Mouse (Mus musculus): ENCODE results near the gene Psmc1.
A peak's percentile ranks its signal among the peaks of the same experiment; 100 is the strongest.

Psmc1 gene

GRCm38 (mm10) chr12:100124913-100125798 lies 15.2 kb downstream of the Psmc1 start:
- DNase-seq (ENCODE audit: low read depth, low spot score), result peak; percentile 34

- no peak for DNase-seq (ENCODE audit: low read depth, low spot score)
These were observed 17.3 kb downstream of the Psmc1 start for GRCm38 (mm10) chr12:100126968-100127865.

GRCm38 (mm10) chr12:100127866-100128480 lies 18.0 kb downstream of the Psmc1 start:
- DNase-seq (ENCODE audit: low read depth, low spot score), result no peak

- DNase-seq (ENCODE audit: low read depth, low spot score), result no peak
These were observed 18.6 kb downstream of the Psmc1 start for GRCm38 (mm10) chr12:100128522-100128921.

- DNase-seq (ENCODE audit: low read depth, low spot score), result no peak
These were observed 19.0 kb downstream of the Psmc1 start for GRCm38 (mm10) chr12:100128961-100129360.

- no peak for DNase-seq (ENCODE audit: low read depth, low spot score)
These were observed 21.2 kb downstream of the Psmc1 start for GRCm38 (mm10) chr12:100131167-100131566.

GRCm38 (mm10) chr12:100131655-100132054 lies 21.7 kb downstream of the Psmc1 start:
- peak; percentile 86 for DNase-seq (ENCODE audit: low read depth, low spot score)

- no peak for DNase-seq (ENCODE audit: low read depth, low spot score)
These were observed 24.5 kb downstream of the Psmc1 start for GRCm38 (mm10) chr12:100134395-100134936.

- no peak for DNase-seq (ENCODE audit: low read depth, low spot score)
These were observed 25.2 kb downstream of the Psmc1 start for GRCm38 (mm10) chr12:100135117-100135516.

- no peak for DNase-seq (ENCODE audit: low read depth, low spot score)
These were observed 33.0 kb downstream of the Psmc1 start for GRCm38 (mm10) chr12:100142848-100143523.

- DNase-seq (ENCODE audit: low read depth, low spot score), result no peak
These were observed 33.8 kb downstream of the Psmc1 start for GRCm38 (mm10) chr12:100143737-100144136.

GRCm38 (mm10) chr12:100144269-100144668 lies 34.3 kb downstream of the Psmc1 start:
- no peak for DNase-seq (ENCODE audit: low read depth, low spot score)

- DNase-seq (ENCODE audit: low read depth, low spot score), result no peak
These were observed 42.5 kb downstream of the Psmc1 start for GRCm38 (mm10) chr12:100152466-100152865.

GRCm38 (mm10) chr12:100159261-100159975 lies 49.5 kb downstream of the Psmc1 start, which contains the start of gene Nrde2:
Gene Nrde2, minus strand, starts transcription at chr12:100159653.
- peak; percentile 94 for DNase-seq (ENCODE audit: low read depth, low spot score)

- peak; percentile 52 for DNase-seq (ENCODE audit: low read depth, low spot score)
These were observed 55.1 kb downstream of the Psmc1 start for GRCm38 (mm10) chr12:100164991-100165500.

- peak; percentile 62 for DNase-seq (ENCODE audit: low read depth, low spot score)
These were observed 56.2 kb downstream of the Psmc1 start for GRCm38 (mm10) chr12:100166177-100166576.

- DNase-seq (ENCODE audit: low read depth, low spot score), result no peak
These were observed 57.0 kb downstream of the Psmc1 start for GRCm38 (mm10) chr12:100166939-100167338.

GRCm38 (mm10) chr12:100167502-100167901 lies 57.5 kb downstream of the Psmc1 start:
- DNase-seq (ENCODE audit: low read depth, low spot score), result no peak

GRCm38 (mm10) chr12:100167931-100168871 lies 58.2 kb downstream of the Psmc1 start:
- peak; percentile 69 for DNase-seq (ENCODE audit: low read depth, low spot score)
